Mouse (Mus musculus) adrenal gland, adult (tissue): Measurements from ENCODE around the gene Hcfc2.

Experiments
- DNase-seq, 2 experiments: peaks; one replicate each; pipeline ENCODE4 v3.0.0; 2022 to 2023; ENCODE audit warnings: low spot score in 1 of 2; ENCODE audit not compliant: inconsistent age in 2 of 2

Hcfc2 gene

DNA sequence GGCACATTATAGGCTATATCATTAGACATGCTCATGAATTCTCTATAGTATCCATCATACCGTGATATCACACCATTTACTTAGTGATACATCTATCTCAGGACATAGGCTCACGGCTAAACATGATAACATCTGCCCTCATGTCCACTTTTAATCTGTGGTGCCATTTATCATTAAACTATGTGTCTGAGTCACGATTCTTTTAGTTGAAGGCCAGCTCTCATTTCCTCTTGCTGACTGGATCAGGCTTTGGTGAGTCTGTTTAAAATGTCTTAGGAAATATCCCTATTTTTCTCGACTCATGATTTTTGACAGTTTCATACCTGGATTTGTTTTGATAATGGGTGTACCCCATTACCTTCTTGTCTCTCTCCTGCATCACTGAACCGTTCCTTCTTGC lies at the start of gene Hcfc2:
Gene Hcfc2 (plus strand): TSS at position 205 of the 400 bp plus-strand sequence.
- peak in 1 of 2 experiments; percentile 61 for DNase-seq

DNA sequence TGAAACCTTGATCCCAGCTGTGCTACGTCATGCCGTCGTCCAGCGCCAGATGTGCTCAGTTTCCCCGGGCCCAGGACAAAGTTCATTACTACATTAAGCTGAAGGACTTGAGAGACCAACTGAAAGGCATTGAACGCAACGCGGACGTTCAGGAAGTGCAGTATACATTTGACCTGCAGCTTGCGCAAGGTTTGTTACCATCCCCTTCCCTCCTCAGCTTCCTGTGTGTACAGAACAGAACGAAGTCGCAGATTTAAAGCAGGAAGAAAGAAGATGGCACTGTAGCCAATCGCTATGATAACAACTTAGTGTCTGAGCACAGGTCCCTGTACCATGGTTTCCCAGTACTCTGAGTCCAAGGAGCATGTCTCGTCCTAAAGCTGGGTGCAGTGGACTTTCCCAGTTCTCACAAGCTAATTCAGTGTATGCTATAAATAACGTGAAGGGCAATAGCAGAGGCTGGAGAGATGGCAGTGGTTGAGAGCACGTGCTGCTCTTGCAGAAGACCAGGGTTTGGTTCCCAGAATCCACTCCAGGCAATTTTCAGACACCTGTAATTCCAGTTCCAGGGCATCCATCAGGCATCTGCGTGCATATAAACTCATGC lies 48.7 kb upstream of the Hcfc2 start:
- DNase-seq = no peak

DNA sequence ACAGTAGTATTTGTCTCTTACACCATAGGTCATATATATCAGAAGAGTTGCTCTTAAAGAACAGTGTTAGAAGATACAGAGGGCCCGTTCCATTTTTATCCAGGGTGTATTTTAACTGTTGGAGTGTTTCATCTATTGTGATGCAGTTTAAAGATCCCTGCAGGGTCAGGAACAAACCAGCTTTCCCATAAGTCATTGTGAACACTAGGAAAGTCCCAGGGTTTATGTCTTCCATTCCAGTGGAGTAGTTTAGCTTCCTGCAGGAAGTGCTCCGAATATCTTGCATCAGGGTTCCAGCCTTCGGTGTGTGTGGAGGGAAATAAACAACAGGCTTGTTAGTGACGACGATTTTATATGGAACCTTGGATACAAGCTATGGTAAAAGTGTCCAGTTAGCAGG lies 44.7 kb upstream of the Hcfc2 start:
- DNase-seq = no peak

DNA sequence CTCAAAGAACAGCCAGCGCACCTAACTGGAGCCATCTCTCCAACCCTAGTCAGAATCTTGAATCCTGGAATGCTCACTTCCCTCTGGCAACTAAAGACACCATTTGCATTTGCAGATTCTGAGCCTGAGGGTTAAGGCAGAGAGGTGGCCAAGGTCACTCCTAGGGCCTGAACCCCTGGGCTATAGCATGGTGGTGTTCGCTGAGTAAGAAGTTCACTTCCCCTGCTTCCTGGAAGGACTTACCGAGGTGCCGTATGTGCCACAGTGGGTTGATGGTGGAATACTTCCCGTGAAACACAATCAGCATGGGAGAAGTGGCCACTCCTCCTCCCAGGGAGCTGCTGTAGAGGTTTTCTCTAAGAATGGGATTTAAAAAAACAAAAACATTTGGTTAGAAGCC lies 43.3 kb upstream of the Hcfc2 start:
- no peak for DNase-seq

DNA sequence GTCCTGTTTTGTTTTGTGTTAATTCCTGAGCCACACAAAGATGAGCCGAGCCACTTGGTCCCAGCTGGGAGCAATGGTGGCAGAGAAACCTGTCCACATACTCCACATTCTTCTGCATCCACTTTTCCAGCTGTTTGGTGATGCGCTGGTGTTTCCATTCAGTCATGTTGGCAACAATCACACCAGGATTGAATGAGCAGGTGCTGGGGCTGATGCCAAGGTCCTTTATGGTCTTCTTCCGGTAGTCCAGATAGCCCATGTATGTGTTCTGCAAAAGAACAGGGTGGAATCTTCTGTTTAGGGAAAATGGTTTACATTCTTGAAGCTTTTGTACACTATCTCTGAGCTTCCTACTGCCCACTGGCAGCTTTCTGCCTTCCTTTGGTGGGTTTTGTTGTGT lies 41.4 kb upstream of the Hcfc2 start:
- no peak for DNase-seq

DNA sequence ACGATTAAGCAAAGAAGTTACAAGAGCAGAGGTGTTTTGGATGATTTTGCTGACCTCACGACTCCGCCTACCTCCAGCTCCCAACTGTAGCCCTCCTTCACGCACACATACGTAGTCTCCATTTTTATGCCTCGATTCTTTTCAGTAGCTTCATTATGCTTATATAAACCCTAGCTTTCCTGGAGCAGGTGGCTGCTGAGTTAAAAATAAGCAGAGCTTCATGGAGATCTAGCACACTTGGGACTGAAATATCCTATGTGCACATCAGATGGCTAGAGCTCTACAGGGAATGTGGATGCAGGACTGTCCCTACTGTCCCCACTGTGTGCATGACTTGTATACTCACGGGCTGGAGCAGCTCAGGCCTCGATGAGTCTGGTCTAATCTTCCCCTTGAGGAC lies 34.1 kb upstream of the Hcfc2 start:
- DNase-seq = no peak

DNA sequence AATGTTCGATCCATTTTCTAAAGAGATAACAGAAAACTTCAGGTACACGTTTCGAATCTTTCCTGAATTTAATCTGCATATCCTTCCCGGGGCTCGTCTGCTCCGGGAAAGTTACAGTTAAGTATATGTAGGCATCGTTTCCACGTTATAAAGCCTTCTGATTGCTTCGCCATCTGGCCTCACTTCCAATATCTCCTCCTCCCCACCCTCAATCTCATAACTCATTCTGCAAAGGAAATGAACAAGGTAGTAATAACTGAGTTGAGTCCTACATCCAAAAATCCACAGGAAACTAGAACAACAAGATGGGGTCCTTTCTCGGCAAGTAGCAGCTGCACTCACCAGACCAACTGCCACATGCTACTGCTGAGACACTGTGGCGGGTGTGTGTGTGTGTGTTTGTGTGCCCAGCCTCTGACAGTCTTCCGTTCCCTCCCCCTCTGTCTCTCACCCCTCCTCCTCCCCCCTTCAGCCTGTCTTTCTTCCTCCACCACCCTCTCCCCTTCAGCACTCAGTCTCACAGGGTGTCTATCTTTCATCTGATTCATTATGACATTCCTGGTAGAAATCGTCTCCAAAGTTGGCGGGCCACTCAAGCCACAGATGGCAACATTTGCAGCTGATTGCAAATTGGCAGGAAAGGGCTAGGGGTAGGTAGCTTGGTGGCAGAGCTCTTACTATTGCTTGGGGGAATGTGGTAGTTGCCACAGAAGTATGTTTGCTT lies 33.5 kb upstream of the Hcfc2 start:
- DNase-seq = no peak

DNA sequence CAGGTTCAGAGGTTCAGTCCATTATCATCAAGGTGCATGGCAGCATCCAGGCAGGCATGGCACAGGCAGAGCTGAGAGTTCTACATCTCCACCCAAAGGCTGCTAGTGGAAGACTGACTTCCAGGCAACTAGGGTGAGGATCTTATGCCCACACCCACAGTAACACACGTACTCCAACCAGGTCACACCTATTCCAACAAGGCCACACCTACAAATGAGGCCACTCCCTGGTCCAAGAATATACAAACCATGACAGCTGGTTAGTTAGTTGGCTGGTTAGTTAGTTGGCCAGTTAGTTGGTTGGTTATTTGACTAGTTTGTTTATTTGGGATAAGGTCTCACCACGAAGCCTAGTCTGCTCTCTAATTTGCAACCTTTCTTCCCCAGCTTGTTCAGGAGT lies 32.7 kb upstream of the Hcfc2 start:
- DNase-seq = no peak

DNA sequence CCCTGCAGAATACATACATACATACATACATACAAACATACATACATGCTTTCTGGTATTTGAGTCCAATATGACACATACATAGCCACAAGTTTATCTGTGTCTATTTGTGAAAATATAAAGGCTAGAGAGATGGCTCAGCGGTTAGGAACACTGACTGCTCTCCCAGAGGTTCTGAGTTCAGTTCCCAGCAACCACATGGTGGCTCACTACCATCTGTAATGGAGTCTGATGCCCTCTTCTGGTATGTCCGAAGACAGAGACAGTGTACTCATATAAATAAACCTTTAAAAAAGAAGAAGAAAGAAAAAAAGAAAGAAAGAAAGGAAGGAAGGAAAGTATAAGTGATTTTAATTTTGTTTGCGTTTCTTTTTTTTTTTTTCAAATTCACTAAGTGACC lies 30.0 kb upstream of the Hcfc2 start:
- DNase-seq = no peak

DNA sequence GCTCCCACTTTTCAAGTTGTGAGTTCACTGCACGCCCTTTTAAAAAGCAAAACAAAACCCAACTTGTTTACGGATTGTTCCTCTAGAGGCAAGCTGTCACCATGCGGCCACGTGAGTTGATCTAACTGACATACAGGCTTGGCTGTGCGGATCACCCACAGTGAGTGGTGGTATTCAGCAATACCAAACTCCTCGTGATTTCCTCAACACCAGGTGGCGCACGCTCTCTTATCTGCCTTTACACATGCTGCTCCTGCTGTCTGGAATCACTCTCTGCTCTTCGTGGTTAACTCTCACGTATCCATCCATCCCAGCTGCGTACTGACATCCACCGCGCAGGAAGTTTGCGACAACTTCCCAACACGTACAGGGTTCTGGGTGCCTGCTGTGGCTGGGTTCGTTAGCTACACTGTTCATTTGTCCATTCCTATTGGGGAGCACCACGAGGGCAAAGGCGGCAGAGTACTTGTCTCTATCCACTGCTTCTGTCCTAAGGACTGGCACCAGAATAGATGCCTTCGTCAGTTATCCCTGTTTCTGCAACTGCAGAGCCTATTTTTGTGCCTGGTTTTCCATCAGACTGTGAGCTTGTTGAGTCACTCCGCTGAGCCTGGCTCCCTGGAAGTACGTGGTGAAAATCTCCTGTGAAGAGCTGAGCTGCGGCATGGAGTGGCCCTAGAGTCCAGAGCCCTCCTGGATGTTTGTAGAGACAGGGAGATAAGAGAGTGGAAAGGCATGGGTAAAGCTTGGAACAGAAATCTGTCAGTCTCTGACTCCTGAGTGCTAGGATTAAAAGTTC lies 29.3 kb upstream of the Hcfc2 start:
- DNase-seq = peak; percentile 82 to 93

DNA sequence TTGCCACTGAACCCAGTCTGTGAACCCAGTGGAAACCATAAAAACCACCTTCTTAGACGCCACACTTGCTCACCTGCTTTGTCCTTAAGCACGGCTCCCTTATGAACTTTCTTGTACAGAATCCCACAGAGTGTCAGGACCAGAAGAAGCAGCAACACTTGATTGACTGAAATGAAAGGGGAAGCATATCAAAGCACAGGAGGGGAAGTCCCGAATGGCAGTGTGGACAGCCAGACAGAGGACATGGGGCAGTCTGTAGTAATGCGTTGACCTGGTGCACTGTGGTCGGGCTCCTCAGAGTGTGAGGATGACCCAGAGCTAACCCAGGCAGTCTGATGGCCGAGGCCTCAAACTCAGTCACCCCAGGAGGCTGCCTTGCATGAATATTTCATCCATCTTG lies 25.8 kb upstream of the Hcfc2 start:
- DNase-seq = no peak

DNA sequence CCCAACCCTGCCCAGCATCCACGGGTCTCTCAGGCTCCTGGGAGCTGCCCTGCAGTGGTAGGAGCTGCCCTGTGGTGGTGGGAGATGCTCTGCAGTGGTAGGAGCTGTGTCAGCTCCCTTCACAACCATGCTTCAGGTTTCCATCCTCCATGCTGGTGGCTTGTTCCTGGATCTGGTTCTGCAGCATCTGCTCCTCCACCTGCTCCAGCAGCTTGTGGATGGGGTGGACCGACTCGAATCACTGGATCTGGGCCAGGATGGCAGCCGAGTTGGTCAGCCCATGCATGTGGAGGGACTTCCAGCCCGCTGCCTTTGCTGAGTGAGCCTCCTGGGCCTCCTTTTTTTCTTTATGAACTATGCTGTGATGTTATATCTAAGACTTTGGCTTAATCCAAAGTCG lies 19.0 kb upstream of the Hcfc2 start:
- no peak for DNase-seq

DNA sequence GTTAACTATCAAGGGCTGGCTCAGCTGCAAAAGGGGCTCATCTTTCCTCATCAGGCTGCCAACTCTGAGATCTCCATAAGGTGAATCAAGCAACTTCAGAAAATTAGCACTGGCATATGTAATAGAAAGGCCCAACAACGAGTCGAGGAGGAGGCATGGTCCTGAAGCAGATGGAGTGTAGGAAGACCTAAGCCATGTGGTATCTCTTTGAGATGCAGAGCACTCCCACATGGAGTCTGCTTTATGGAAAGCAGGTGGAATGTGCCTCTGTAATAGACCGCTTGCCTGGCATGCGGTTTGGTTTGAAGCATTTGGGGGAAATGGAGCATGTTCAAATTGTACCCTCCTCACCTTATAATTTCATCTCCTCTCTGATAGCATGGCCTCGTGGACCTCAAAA lies 15.2 kb upstream of the Hcfc2 start:
- no peak for DNase-seq

DNA sequence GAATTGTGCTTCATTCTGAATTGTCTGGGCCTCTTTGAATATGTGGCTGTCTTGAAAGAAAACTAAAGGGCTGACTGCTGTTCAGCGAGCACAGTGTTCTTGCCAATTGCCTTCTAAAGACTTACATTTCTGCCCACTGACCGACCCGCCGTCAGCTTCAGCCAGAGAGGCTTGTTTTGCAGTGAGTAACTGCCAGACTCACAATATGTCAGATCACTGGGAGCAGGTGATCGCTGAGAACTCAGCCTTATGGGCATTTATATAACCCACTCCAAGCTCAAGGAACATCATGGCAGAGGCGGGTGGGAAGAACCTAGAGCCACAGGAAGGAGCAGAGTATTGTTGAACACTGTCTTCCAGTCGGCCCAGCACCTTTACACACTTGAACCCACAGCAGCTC lies 14.3 kb upstream of the Hcfc2 start:
- no peak for DNase-seq

DNA sequence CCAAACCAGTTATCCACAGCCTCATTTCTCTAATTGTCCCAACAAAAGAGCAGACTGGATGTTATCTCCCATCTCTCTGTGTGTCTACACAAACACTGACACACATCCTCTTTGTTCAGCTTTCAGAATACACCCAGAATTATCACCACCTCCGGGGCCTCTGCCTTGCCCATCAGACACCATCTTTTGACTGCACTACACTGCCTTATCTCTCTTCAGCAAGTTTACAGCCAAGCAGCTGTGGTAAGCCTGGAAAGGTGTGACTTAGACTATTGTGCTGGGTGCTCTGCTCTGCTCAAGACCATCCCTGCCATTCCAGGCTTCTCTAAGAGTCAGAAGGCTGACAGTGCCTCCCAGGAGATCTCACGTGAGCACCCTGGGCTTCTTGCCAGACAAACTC lies 10.5 kb upstream of the Hcfc2 start:
- no peak for DNase-seq

DNA sequence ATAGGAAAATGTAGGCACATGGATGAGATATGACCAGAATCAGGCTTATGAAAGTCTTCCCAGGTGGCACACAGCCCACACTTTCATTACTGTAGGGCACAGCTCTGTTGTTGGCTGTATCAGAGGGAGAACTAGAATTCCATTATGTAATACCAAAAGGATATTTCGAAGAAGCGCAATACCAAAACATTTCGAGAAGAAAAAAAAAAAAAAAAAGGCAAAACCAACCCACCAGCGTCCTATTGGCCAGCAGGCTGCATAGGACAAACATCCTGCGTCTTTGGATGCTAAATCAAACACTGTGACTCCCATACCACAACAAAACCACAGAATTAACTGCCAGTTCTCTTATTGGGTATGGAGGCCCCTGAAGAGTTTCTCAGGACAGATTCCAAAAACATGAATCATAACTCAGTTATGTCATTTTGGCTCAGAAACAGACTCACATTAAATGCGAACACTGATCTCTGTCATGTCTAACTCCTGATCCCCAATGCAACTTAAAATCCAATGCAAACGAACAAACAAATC lies 6.2 kb upstream of the Hcfc2 start:
- peak in 1 of 2 experiments; percentile 65 for DNase-seq

DNA sequence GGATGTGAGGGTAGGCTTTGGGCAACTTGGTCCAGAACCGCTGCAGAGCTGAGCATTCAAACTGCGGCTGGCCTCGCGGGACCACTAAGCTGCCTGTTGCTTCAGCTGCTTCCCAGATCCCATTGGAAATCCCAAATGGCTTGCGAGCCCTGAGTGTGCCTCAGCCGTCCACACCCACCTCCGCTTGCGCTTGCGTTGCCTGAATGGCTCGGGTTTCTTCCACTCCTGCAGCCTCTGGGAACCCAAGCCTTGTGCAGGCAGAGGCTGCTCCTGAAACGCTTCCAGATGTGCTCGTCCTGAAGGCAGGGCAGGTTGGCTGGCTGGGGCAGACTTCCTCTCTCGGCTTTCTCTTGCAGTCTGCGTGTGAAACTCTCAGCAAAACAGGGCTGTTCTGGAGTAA lies 5.5 kb upstream of the Hcfc2 start, which contains the start of gene Glt8d2:
Gene Glt8d2 (minus strand): TSS at position 157 of the 400 bp plus-strand sequence.
- DNase-seq = peak; percentile 60 to 76

DNA sequence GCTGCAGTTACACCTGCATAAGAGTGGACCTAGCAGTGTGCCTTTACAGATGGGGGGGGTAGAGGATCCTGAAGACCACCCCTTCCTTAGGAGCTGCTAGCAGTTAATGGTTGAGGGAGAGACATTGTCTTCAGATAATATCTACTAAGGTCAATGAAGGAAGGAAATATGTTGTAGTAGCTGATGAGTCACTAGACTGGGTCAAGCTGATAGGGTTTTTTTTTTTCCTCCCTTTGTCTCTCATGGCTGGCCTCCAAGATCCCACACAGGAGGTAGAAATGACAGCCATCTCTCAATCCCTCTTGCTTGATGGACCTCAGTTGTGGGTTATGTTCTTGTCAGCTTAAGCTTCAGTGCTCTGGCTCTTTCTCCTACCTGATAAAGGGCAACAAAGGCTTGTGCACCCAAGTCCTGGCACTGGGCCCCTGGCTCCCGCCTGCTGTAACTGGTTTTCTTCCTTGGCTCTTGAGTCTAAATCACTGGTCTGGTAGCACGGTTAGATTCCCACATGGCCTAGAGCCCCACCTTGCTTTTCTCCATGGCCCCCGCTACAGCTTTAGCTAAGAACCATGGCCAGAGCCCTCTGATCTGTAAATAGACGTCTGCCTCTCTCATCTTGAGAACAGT lies 606 bp downstream of the Hcfc2 start:
- DNase-seq = peak; percentile 22 to 73

DNA sequence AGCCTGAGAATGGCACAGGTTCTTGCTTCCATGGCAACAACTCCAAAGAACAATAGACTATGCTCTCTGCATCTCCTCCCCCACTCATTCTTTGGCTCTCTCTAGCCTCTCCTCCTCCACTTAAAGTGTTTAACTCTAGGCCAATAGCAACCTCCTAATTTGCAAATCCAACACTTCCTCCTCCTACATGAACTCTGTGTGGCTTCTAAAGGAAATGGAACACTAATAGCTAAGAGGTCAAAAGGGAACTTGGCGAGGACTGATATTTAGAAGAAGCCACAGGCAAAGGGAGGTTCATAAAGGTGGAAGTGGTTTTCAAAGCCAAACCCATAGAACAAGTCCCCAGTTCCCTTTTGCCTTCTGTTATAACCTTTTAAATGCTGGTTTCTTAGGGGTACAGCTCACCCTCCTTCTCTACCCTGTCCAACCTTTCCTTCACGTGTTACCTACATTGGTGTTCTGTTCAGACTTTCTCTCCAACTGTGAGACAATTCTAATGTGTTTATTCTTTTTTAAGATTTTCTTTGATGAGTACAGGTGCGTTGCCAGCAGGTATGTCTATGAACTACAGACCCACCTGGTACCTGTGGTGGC lies 1.4 kb downstream of the Hcfc2 start:
- peak in 1 of 2 experiments; percentile 46 for DNase-seq

DNA sequence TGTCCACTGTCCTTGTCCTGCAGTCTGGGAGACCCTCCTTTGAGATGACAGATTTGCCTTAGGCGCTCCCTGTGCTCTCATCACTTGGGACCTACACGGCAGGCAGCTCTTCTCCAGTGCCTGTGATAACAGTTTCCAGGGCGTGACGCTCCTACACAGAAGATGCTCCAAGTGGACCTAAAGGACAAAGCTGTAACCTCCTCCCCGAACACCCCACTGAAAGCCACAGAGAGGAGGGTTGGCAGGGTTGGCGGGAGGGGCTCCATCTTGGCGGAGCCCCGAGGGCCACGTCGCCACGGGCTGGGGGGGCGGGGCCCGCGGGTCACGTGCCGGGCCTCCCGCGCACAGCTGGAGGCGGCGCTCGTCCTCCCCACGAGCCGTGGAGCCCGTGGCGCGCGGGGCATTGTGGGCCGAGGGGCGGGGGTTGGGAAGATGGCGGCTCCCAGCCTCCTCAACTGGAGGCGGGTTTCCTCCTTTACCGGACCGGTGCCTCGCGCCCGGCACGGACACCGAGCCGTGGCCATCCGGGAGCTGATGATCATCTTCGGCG lies 2.8 kb downstream of the Hcfc2 start:
- DNase-seq = peak; percentile 92 to 97
